Mouse (Mus musculus) hindlimb bud, embryonic 11.5 days (tissue): Measurements from ENCODE around the gene P3h2.

Experiments
- DNase-seq: peaks from one replicate; pipeline ENCODE4 v3.0.0-alpha.2; 2012; ENCODE audit warnings: low read depth, low spot score; ENCODE audit errors: extremely low spot score

The P3h2 gene

GRCm38 (mm10) chr16:26075063-26075462 is 30.5 kb downstream of the P3h2 start:
- DNase-seq = no peak

GRCm38 (mm10) chr16:26070376-26070775 is 35.2 kb downstream of the P3h2 start:
- no peak for DNase-seq

DNA sequence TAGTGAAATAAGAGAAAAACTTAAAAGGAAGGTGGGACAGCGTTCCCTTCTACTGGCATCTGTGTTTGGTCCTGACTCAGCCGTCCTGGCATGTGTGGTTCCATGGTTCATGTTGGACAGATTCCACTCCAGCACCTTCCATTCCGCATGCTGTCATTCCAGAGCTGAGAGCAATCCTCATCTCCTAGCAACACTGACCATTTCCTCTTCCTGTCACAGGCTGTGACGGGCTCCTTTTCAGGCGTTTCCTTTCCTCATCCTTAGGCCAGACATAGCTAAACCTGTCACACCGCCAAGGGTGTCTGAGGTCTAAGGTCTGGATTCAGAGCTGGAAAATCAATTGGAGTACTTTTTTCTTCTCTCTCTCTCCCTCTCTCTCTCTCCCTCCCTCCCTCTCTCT is 40.5 kb downstream of the P3h2 start:
- DNase-seq = no peak

GRCm38 (mm10) chr16:26060239-26061085 is 45.1 kb downstream of the P3h2 start:
- DNase-seq = no peak

DNA sequence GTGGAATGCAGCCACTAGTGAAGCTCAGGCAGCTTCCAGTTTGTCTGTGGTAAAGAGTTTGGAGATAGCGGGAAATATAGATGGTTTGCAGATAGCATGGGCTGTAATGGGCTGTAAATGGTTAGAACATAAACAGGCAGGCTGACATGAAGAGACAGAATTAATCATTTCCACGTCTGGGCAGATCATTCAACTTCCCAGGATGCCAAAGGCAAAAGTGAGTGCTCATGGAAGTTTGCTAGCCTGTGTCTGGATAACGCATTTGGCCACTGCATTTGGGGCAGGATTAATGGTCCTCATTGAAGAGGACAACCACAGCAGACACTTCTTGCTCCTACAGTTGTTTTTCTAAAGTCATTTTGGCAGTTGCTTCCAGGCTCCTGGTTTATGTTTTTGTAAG is 52.0 kb downstream of the P3h2 start:
- no peak for DNase-seq

- no peak for DNase-seq
Observed at GRCm38 (mm10) chr16:26049393-26050087, 56.0 kb downstream of the P3h2 start.

DNA sequence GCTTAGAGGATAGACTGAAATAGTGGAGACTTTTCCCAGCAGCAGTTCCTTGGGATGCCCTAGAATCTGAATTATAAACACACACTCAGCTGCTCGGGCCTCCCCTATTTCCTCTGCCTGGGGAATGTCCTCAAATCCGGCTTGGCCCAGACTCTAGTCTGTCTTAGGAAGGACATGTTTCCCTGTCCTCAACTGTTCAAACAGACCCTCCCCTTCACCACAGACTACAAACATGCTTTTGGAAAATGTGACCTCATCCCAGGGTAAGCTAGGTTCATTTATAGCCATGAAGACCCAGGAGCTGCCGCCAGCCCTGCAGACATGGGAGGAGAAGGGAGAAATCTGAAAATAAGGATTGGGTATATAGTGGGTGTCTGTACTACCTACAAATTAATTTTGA is 57.7 kb downstream of the P3h2 start:
- no peak for DNase-seq

DNA sequence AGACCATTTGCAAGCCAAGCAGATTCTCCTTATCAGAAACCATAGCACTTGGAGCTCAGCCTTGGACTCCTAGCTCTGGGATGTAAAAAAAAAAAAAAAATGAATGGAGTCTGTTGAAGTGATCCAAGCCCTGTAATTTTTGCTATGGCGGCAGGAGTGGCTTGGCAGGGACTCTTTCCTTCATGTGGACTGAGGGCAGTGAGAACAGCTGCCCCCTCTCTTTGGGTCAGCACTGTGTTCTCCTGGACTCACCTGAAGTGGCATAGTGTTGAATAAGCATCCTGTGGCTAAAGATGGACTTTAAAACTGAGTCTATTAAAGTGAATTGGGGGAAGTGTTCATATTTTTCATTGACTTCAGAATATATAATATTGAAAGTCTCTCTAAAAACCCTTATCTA is 58.2 kb downstream of the P3h2 start:
- no peak for DNase-seq

GRCm38 (mm10) chr16:26041929-26042303 is 63.7 kb downstream of the P3h2 start:
- DNase-seq = no peak

DNA sequence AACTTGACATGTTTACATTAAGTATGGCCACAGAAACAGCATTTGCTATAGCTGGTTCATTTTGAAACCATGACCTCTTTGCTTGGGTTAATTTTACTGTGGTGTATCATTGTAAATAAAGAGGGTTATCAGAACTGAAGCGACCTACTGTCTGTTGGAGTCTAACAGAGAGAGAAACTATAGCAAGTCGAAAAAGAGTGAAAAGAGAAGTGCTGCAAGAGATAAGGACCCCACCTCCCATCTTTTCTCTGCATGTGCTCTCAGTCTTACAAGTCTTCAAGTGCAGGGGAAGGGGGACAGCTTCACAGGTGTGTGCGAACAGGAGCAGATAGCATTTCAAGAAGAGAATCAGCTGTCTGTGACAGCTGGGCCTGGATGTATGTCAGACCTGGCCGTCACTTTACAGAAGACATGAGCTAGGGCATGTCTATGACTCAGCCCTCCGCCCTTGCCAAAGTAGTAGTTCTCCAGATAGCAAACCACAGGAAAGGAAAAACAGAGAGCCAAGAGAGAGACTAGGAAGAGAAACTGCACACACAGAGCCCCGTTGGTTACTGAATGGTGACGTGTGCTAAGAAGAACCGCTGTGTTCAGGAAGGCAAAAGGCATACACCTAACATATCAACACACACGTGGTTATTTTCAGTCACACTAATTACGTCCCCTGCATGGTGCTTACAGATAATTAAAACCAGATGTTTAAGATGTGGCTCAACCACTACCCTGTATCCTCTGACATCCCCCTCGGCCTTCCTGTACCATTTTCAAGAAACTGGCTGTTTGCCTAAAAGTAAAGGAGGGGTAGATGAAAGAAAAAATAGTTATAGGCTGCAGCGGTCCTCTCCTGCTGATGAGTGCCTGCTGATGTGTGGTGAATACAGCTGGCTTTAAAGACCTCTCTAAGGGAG is 64.3 kb downstream of the P3h2 start:
- peak; percentile 68 for DNase-seq

DNA sequence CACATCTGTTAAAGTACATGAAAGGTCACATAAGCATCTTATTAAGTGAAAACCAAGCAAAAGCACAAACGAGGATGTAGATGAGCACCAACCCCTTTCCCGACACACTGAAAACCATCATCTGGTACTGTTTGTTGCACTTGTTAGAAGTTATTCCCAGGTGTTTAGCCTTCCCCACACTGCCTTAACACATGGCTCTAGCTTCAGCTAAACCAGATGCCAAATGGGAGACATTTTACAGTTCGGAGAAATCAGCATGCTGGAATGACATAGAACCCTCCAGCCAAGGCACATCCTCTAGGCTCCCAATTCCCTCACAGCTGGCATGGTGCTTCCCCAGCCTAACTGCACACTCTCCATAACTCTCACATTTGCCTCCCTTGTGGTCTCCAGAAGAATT is 66.3 kb downstream of the P3h2 start:
- DNase-seq = no peak

GRCm38 (mm10) chr16:26035525-26035924 is 70.1 kb downstream of the P3h2 start:
- DNase-seq = no peak

DNA sequence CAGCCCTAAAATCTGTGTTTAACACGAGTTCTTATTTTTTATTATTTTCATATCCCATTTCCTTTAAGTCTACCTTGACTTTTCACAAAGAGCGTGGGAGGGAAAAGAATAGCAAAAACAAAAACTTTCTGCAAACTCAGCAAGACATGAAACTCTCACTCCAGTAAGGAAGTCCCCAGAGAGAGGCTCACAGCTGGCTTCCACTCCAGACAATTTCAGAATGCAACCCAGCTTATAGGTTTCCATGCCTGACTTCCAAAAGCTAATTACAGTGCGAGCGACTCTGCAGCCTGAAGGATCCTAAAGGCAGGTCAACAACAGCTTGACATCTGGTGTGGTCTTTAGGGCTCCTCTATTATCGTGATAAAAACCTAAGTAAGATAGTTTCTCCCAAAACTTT is 70.5 kb downstream of the P3h2 start:
- no peak for DNase-seq

DNA sequence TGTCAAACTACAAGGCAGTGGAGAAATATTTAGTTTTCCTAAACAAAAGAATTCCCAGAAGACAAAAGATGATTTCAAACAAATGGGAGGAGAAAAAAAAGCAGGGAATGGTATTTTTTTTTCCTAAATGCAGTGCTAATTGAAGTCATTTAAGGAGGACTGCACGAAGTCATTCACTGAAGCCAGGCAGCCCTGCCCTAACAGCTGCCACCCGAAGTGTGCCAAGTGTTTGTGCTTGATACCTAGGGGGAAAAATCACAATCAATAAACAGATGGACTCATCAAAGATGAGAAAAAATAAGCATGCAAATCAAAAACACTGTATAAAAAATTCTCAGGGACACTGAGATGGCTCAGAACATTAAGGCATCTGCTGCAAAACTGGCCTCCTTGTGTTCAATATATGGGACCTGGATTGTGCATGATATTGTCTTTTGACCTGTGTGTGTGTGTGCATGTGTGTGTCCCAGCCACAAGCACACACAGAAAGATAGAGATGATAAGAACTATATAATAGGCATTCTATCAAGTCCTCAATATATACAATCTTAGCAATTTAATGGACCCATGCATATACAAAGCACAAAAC is 76.1 kb downstream of the P3h2 start:
- no peak for DNase-seq

DNA sequence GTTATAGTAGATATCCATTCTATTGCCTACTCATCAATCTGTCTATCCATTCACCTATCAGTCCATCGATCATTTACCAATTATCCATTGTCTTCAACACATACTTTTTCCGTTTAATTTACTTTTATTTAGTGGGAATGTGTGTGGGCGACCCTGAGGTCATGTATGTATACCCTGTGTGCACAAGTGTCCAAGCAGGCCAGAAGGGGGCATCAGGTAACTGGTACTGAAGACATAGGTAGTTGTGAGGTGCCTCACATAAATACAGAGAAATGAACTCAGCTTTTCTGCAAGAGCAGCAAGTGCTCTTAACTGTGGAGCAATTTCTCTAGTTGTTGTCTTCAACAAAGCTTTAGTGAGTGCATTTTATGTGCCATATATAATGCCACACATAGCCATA is 79.2 kb downstream of the P3h2 start:
- DNase-seq = no peak

DNA sequence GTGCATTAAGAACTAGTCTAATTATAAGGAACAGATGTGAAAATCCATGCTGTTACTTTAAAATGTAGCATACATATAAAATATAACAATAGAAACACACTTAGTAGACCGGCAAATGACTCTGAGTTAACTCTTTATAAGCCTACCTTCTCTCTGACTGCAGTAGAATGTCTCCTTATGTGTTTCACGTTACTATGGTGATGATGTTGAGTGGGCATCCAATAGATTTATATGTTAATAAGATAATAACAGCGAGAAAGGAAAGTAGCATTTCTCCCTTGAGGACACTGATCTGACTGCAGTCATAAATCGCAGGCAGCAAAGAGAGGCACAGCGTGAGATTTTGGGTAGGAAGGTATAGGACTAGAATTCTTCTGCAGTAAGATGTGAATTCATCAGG is 81.0 kb downstream of the P3h2 start:
- DNase-seq = no peak

- no peak for DNase-seq
Observed at GRCm38 (mm10) chr16:26023352-26023751, 82.2 kb downstream of the P3h2 start.

DNA sequence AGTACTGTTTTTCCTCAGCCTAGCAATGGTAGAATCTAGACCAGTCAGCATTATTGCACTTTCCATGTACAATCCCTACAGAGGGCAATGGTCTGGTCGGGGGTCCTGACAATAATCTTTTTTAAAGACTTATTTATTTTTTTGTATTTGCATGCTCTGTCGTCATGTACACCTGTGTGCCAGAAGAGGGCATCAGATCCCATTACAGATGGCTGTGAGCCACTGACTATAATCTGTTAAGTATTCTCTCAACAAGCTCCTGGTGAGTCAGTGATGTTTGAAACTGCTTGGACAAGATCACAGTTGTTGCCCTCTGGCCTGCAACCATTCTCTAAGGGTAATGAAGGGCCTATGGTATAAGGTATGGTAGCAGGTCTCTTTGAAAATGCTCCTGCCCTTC is 83.8 kb downstream of the P3h2 start:
- DNase-seq = no peak

DNA sequence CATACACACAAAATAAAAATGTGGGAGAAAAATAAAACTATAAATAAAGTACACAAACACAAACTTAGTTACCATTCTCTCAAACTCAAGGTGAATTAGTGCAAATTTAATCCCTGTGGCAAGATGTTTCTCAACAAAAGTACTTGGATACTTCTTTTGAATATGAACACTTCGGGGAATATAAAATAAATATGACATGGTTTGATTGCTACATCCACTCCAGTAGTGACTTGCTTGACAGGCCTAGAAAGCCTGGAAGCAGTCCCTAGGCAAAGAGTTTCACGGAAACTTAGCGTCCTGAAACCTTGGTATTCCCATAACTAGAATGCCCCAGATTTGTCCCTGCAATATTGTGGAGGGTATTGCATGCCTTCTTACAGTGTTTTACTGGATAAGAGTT is 99.8 kb downstream of the P3h2 start:
- DNase-seq = no peak

DNA sequence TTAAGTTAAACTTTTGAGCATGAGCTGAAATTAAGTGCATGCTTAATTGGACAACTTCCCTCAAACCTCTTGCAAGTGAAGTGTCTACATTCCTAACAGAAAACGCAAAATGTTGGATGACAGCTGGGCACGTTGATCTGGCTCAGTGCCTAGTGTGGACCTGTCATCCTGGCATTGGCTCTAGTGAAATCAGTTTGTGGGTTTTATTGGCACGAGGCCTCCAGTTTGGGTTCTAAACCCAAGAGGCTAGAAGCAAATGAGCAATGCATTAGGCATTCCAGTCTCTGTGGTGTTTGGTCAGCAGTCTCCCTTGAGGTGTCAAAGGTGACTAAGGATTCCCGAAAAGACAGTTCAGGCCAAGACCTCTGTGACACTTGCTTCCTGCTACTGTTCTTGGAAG is 102.3 kb downstream of the P3h2 start:
- DNase-seq = no peak

DNA sequence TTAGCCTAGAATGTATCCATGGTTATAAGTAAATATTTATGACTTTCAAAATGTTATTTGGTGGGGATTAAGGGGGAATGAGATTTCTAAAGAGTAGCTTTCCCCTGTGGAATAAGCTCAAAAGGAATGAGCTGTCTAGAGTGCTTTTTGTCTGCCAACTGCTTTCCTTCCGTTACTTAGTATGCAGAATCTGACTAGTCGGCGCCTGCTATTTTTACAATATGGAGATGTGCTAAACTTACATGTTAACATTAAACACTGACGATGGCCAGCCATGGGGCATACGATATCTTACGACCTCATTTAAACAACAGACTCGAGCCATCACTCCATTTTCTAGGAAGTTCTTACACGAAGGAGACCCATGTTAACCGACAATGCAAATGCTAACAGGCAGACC is 102.7 kb downstream of the P3h2 start:
- DNase-seq = no peak
